Mouse (Mus musculus) heart, postnatal 0 days (tissue): Measurements from ENCODE around the gene Fam209. TPM values are rescaled to one million over a fixed set of nuclear protein-coding genes. Genes with fewer than 3 reads are reported as not detected.

Experiments used
- ATAC-seq: fragments of 200-750 bp; cut with Nextera tagmentation; 2 replicates; pipeline ENCODE4 v1.8.0; 2017; ENCODE audit warnings: low read depth, moderate number of reproducible peaks, moderate library complexity; ENCODE audit not compliant: insufficient read depth
- DNase-seq: peaks from one replicate; pipeline ENCODE4 v3.0.0-alpha.2; 2016; ENCODE audit warnings: low spot score
- H3K27ac ChIP-seq: fragments of 300-500 bp; sonication (generic); 2 replicates; pipeline ENCODE4 v1.5.1; 2014; ENCODE audit warnings: low read depth, mild to moderate bottlenecking
- H3K27me3 ChIP-seq: fragments of 300-500 bp; sonication (generic); 2 replicates; pipeline ENCODE4 v1.6.1; 2014; ENCODE audit warnings: low read length, mixed read lengths; ENCODE audit not compliant: control insufficient read depth, insufficient read depth
- H3K36me3 ChIP-seq: fragments of 300-500 bp; sonication (generic); replicated peaks from 2 replicates; pipeline ENCODE4 v1.6.1; 2014; ENCODE audit warnings: low read length, mixed read lengths; ENCODE audit not compliant: control insufficient read depth, insufficient read depth
- H3K4me1 ChIP-seq: fragments of 300-500 bp; sonication (generic); 2 replicates; pipeline ENCODE4 v1.6.1; 2014; ENCODE audit warnings: antibody characterized with exemption; ENCODE audit not compliant: control insufficient read depth, insufficient read depth
- H3K4me2 ChIP-seq: fragments of 300-500 bp; sonication (generic); 2 replicates; pipeline ENCODE4 v1.6.1; 2014; ENCODE audit warnings: low read depth, mild to moderate bottlenecking, low read length, moderate library complexity
- H3K4me3 ChIP-seq: fragments of 300-500 bp; sonication (generic); 2 replicates; pipeline ENCODE4 v1.5.1; 2014; ENCODE audit warnings: low read depth, low read length
- H3K9ac ChIP-seq: fragments of 300-500 bp; sonication (generic); replicated peaks from 2 replicates; pipeline ENCODE4 v1.6.1; 2014; ENCODE audit warnings: low read depth, low read length, mixed read lengths
- H3K9me3 ChIP-seq: fragments of 300-500 bp; sonication (generic); replicated peaks from 2 replicates; pipeline ENCODE4 v1.6.1; 2016; ENCODE audit warnings: low read length; ENCODE audit not compliant: control insufficient read depth
- CTCF ChIP-seq: IDR thresholded peaks from 2 replicates; pipeline ENCODE4 v1.5.1; 2016; ENCODE audit warnings: antibody characterized with exemption, control low read depth, low read depth
- EP300 ChIP-seq: IDR thresholded peaks from 2 replicates; pipeline ENCODE4 v1.6.1; 2016; ENCODE audit warnings: antibody characterized with exemption, low read depth
- WGBS: fragments of 180-500 bp; shearing (Covaris S2); extraction: QIAGEN DNeasy Blood & Tissue Kit; methylation state at CpG from one replicate; pipeline ENCODE4 v1.1.7; 2014; 5-methylcytosine and 5-hydroxymethylcytosine counted together
- polyA plus RNA-seq: library from polyadenylated mRNA; unstranded; fragments of >200 nt; fragmentation: Nextera tagmentation; extraction: Ambion mirVana; gene quantifications from 2 replicates; pipeline ENCODE4 v1.2.1, GENCODE M21; 2015
- total RNA-seq: library from RNA; depleted of rRNA; stranded (reverse); fragments of >200 nt; gene quantifications from 2 replicates; pipeline ENCODE4 v1.2.3, GENCODE M21; 2014; ENCODE audit warnings: low replicate concordance

Fam209 gene
- total and polyA plus RNA-seq, 2 experiments from 2014 or later = not detected

GRCm38 (mm10) chr2:172452031-172452430 lies 20.3 kb upstream of the Fam209 start:
- ATAC-seq (no peak), DNase-seq (no peak)
- WGBS = 95% methylated on average over 4 of the region's 4 CpGs
- no peak overlapping the region for H3K9ac ChIP-seq
- no peaks in the 10 kb centered on the region for H3K27me3 ChIP-seq
- no peaks in the 10 kb centered on the region for H3K9me3 ChIP-seq
- H3K4me3 ChIP-seq = no peak overlapping the region
- peaks cover 75% of the 10 kb centered on the region for H3K36me3 ChIP-seq
- H3K4me1 ChIP-seq = no peaks in the 10 kb centered on the region
- H3K4me2 ChIP-seq = no peak overlapping the region
- no peak overlapping the region for H3K27ac ChIP-seq
- TF ChIP-seq EP300 (no peak), CTCF (no peak)

- TF ChIP-seq EP300 = no peak
- TF ChIP-seq CTCF = no peak
- no peaks in the 10 kb centered on the region for H3K27me3 ChIP-seq
- no peaks in the 10 kb centered on the region for H3K9me3 ChIP-seq
- H3K36me3 ChIP-seq = peaks cover 75% of the 10 kb centered on the region
- WGBS = 91% methylated on average over 10 of the region's 10 CpGs
- no peak overlapping the region for H3K4me3 ChIP-seq
- H3K9ac ChIP-seq = no peak overlapping the region
- no peak for DNase-seq
- no peak overlapping the region for H3K4me2 ChIP-seq
- H3K27ac ChIP-seq = no peak overlapping the region
- no peaks in the 10 kb centered on the region for H3K4me1 ChIP-seq
- ATAC-seq = no peak
Observed at GRCm38 (mm10) chr2:172452458-172452857, 19.9 kb upstream of the Fam209 start.

- no peaks in the 10 kb centered on the region for H3K9me3 ChIP-seq
- no peak for DNase-seq
- 82% methylated on average over 11 of the region's 11 CpGs for WGBS
- no peak within 1 kb of the TSS for H3K4me2 ChIP-seq
- H3K27ac ChIP-seq = no peak within 1 kb of the TSS
- ATAC-seq = no peak
- H3K4me1 ChIP-seq = no peaks in the 10 kb centered on the region
- peaks cover 44% of the 10 kb centered on the region for H3K36me3 ChIP-seq
- no peaks in the 10 kb centered on the region for H3K27me3 ChIP-seq
- no peak within 1 kb of the TSS for H3K4me3 ChIP-seq
- no peak for TF ChIP-seq EP300
- no peak for TF ChIP-seq CTCF
- H3K9ac ChIP-seq = no peak within 1 kb of the TSS
Observed at GRCm38 (mm10) chr2:172458496-172458895, 13.8 kb upstream of the Fam209 start, which contains the start of gene Gcnt7. Gene Gcnt7 (minus strand): TSS chr2:172458596.

- ATAC-seq (no peak), DNase-seq (no peak)
- Histone ChIP-seq H3K36me3 (peaks cover 55% of the 10 kb centered on the region), H3K27me3 (no peaks in the 10 kb centered on the region), H3K9me3 (no peaks in the 10 kb centered on the region), H3K4me1 (no peaks in the 10 kb centered on the region), H3K4me2 (no peak overlapping the region), H3K4me3 (no peak overlapping the region), H3K27ac (no peak overlapping the region), H3K9ac (no peak overlapping the region)
- TF ChIP-seq CTCF (no peak), EP300 (no peak)
- 67% methylated on average over 2 of the region's 2 CpGs for WGBS
Observed at GRCm38 (mm10) chr2:172460647-172461046, 11.7 kb upstream of the Fam209 start.

GRCm38 (mm10) chr2:172462813-172463212 lies 9.5 kb upstream of the Fam209 start:
- no peak for TF ChIP-seq CTCF
- TF ChIP-seq EP300 = no peak
- Histone ChIP-seq H3K9ac (no peak overlapping the region), H3K27ac (no peak overlapping the region), H3K27me3 (no peaks in the 10 kb centered on the region), H3K9me3 (no peaks in the 10 kb centered on the region), H3K4me3 (no peak overlapping the region), H3K4me2 (no peak overlapping the region), H3K4me1 (no peaks in the 10 kb centered on the region), H3K36me3 (peaks cover 60% of the 10 kb centered on the region)
- no peak for ATAC-seq
- 86% methylated on average over 4 of the region's 4 CpGs for WGBS
- no peak for DNase-seq

GRCm38 (mm10) chr2:172466427-172467132 lies 5.7 kb upstream of the Fam209 start:
- Histone ChIP-seq H3K9ac (no peak overlapping the region), H3K4me2 (no peak overlapping the region), H3K36me3 (peaks cover 73% of the 10 kb centered on the region), H3K27ac (no peak overlapping the region), H3K27me3 (no peaks in the 10 kb centered on the region), H3K9me3 (no peaks in the 10 kb centered on the region), H3K4me3 (no peak overlapping the region), H3K4me1 (no peaks in the 10 kb centered on the region)
- no peak for DNase-seq
- TF ChIP-seq CTCF = no peak
- TF ChIP-seq EP300 = no peak
- 86% methylated on average over 11 of the region's 11 CpGs for WGBS
- no peak for ATAC-seq
